Mouse (Mus musculus): ENCODE measurements around the gene Abcc10. TPM values are rescaled to one million over a fixed set of nuclear protein-coding genes. Genes with fewer than 3 reads are reported as not detected.

The Abcc10 gene
- polyA plus RNA-seq, 1 experiment from 2014 or later, result 7.5 TPM

- Histone ChIP-seq H3K36me3 (peaks cover 13% of the 10 kb centered on the region), H3K4me2 (replicated peaks) (no peak overlapping the region), H3K9me3 (no peaks in the 10 kb centered on the region), H3K27me3 (no peaks in the 10 kb centered on the region), H3K4me1 (no peaks in the 10 kb centered on the region), H3K4me3 (no peak overlapping the region), H3K9ac (no peak overlapping the region), H3K27ac (no peak overlapping the region)
- 83% methylated on average over 10 of the region's 10 CpGs for WGBS
- no peak for ATAC-seq (ENCODE audit: low FRiP score, low read depth)
Observed at GRCm38 (mm10) chr17:46310515-46310914, 17.6 kb downstream of the Abcc10 start.

GRCm38 (mm10) chr17:46309835-46310234 is 18.3 kb downstream of the Abcc10 start:
- Histone ChIP-seq H3K27me3 (no peaks in the 10 kb centered on the region), H3K4me3 (no peak overlapping the region), H3K27ac (no peak overlapping the region), H3K9ac (no peak overlapping the region), H3K9me3 (no peaks in the 10 kb centered on the region), H3K36me3 (peaks cover 20% of the 10 kb centered on the region), H3K4me2 (replicated peaks) (no peak overlapping the region), H3K4me1 (no peaks in the 10 kb centered on the region)
- 77% methylated on average over 12 of the region's 12 CpGs for WGBS
- no peak for ATAC-seq (ENCODE audit: low FRiP score, low read depth)

GRCm38 (mm10) chr17:46306956-46307355 is 21.2 kb downstream of the Abcc10 start:
- 90% methylated on average over 15 of the region's 15 CpGs for WGBS
- no peak overlapping the region for H3K9ac ChIP-seq
- peaks cover 35% of the 10 kb centered on the region for H3K36me3 ChIP-seq
- H3K4me3 ChIP-seq, result no peak overlapping the region
- H3K9me3 ChIP-seq, result no peaks in the 10 kb centered on the region
- no peak for ATAC-seq (ENCODE audit: low FRiP score, low read depth)
- H3K27me3 ChIP-seq, result no peaks in the 10 kb centered on the region
- H3K27ac ChIP-seq, result no peak overlapping the region
- no peaks in the 10 kb centered on the region for H3K4me1 ChIP-seq
- no peak overlapping the region for H3K4me2 ChIP-seq (replicated peaks)

GRCm38 (mm10) chr17:46304184-46304583 is 24.0 kb downstream of the Abcc10 start:
- peaks cover 32% of the 10 kb centered on the region for H3K36me3 ChIP-seq
- H3K9me3 ChIP-seq, result no peaks in the 10 kb centered on the region
- H3K27me3 ChIP-seq, result peaks cover 17% of the 10 kb centered on the region
- H3K9ac ChIP-seq, result no peak overlapping the region
- no peak overlapping the region for H3K4me3 ChIP-seq
- 85% methylated on average over 9 of the region's 9 CpGs for WGBS
- no peak for ATAC-seq (ENCODE audit: low FRiP score, low read depth)
- H3K4me1 ChIP-seq, result no peaks in the 10 kb centered on the region
- no peak overlapping the region for H3K27ac ChIP-seq
- no peak overlapping the region for H3K4me2 ChIP-seq (replicated peaks)

GRCm38 (mm10) chr17:46301892-46302291 is 26.3 kb downstream of the Abcc10 start:
- H3K4me3 ChIP-seq, result no peak overlapping the region
- H3K36me3 ChIP-seq, result peaks cover 30% of the 10 kb centered on the region
- no peaks in the 10 kb centered on the region for H3K9me3 ChIP-seq
- no peak overlapping the region for H3K9ac ChIP-seq
- no peak for ATAC-seq (ENCODE audit: low FRiP score, low read depth)
- H3K27me3 ChIP-seq, result peaks cover 40% of the 10 kb centered on the region
- no peak overlapping the region for H3K27ac ChIP-seq
- WGBS, result 69% methylated on average over 12 of the region's 12 CpGs
- H3K4me1 ChIP-seq, result peaks cover 16% of the 10 kb centered on the region
- H3K4me2 ChIP-seq (replicated peaks), result no peak overlapping the region

GRCm38 (mm10) chr17:46298220-46298913 is 29.8 kb downstream of the Abcc10 start:
- under 1% methylated on average over 48 of the region's 48 CpGs for WGBS
- peak overlapping the region; percentile 100 for H3K4me2 ChIP-seq (replicated peaks)
- peaks cover 69% of the 10 kb centered on the region for H3K27me3 ChIP-seq
- peak overlapping the region; percentile 66 for H3K4me3 ChIP-seq
- ATAC-seq (ENCODE audit: low FRiP score, low read depth), result peak; percentile 79
- peaks cover 3% of the 10 kb centered on the region; the same call in 1 of the 2 replicates for H3K36me3 ChIP-seq
- H3K9me3 ChIP-seq, result no peaks in the 10 kb centered on the region
- H3K9ac ChIP-seq, result peak overlapping the region; percentile 76
- peaks cover 17% of the 10 kb centered on the region for H3K4me1 ChIP-seq
- H3K27ac ChIP-seq, result no peak overlapping the region

GRCm38 (mm10) chr17:46297364-46298219 is 30.6 kb downstream of the Abcc10 start, which contains the start of gene Dlk2:
Gene Dlk2, plus strand, starts transcription at chr17:46297421.
- peak; percentile 34; the same call in 1 of the 2 replicates for ATAC-seq (ENCODE audit: low FRiP score, low read depth)
- WGBS, result under 1% methylated on average over 70 of the region's 86 CpGs
- Histone ChIP-seq H3K9ac (peak within 1 kb of the TSS; percentile 76), H3K4me2 (replicated peaks) (peak within 1 kb of the TSS; percentile 100), H3K4me3 (peak within 1 kb of the TSS; percentile 66), H3K4me1 (peaks cover 17% of the 10 kb centered on the region), H3K27ac (no peak within 1 kb of the TSS), H3K36me3 (no peaks in the 10 kb centered on the region; the same call in 1 of the 2 replicates), H3K27me3 (peaks cover 75% of the 10 kb centered on the region), H3K9me3 (no peaks in the 10 kb centered on the region)

GRCm38 (mm10) chr17:46297028-46297363 is 31.2 kb downstream of the Abcc10 start:
- peaks cover 17% of the 10 kb centered on the region for H3K4me1 ChIP-seq
- H3K27ac ChIP-seq, result no peak overlapping the region
- H3K4me2 ChIP-seq (replicated peaks), result peak overlapping the region; percentile 100
- peak overlapping the region; percentile 76; the same call in 1 of the 2 replicates for H3K9ac ChIP-seq
- no peaks in the 10 kb centered on the region for H3K36me3 ChIP-seq
- H3K27me3 ChIP-seq, result peaks cover 75% of the 10 kb centered on the region
- H3K9me3 ChIP-seq, result no peaks in the 10 kb centered on the region
- WGBS, result 12% methylated on average over 6 of the region's 6 CpGs
- peak overlapping the region; percentile 66 for H3K4me3 ChIP-seq
- no peak for ATAC-seq (ENCODE audit: low FRiP score, low read depth)

GRCm38 (mm10) chr17:46296601-46297000 is 31.6 kb downstream of the Abcc10 start:
- Histone ChIP-seq H3K4me1 (peaks cover 17% of the 10 kb centered on the region), H3K4me3 (peak overlapping the region; percentile 66), H3K4me2 (replicated peaks) (peak overlapping the region; percentile 100), H3K27ac (no peak overlapping the region), H3K27me3 (peaks cover 74% of the 10 kb centered on the region), H3K9ac (no peak overlapping the region), H3K36me3 (no peaks in the 10 kb centered on the region), H3K9me3 (no peaks in the 10 kb centered on the region)
- ATAC-seq (ENCODE audit: low FRiP score, low read depth), result no peak
- WGBS, result 35% methylated on average over 6 of the region's 6 CpGs

- Histone ChIP-seq H3K9me3 (no peaks in the 10 kb centered on the region), H3K4me2 (replicated peaks) (peak overlapping the region; percentile 21; the same call in 1 of the 2 replicates), H3K4me1 (peaks cover 18% of the 10 kb centered on the region), H3K27me3 (no peaks in the 10 kb centered on the region; the same call in 1 of the 2 replicates), H3K27ac (peak overlapping the region; percentile 63; the same call in 1 of the 2 replicates), H3K4me3 (no peak overlapping the region), H3K36me3 (no peaks in the 10 kb centered on the region), H3K9ac (no peak overlapping the region)
- peak; percentile 35; the same call in 1 of the 2 replicates for ATAC-seq (ENCODE audit: low FRiP score, low read depth)
- 73% methylated on average over 10 of the region's 11 CpGs for WGBS
Observed at GRCm38 (mm10) chr17:46287678-46288095, 40.5 kb downstream of the Abcc10 start.

GRCm38 (mm10) chr17:46285407-46285806 is 42.7 kb downstream of the Abcc10 start:
- H3K9ac ChIP-seq, result no peak overlapping the region
- no peak for ATAC-seq (ENCODE audit: low FRiP score, low read depth)

GRCm38 (mm10) chr17:46284653-46285052 is 43.5 kb downstream of the Abcc10 start:
- no peak overlapping the region for H3K27ac ChIP-seq
- no peaks in the 10 kb centered on the region for H3K9me3 ChIP-seq
- no peak overlapping the region for H3K9ac ChIP-seq
- peaks cover 14% of the 10 kb centered on the region for H3K36me3 ChIP-seq
- no peak overlapping the region for H3K4me3 ChIP-seq
- no peaks in the 10 kb centered on the region for H3K27me3 ChIP-seq
- no peak overlapping the region for H3K4me2 ChIP-seq (replicated peaks)
- H3K4me1 ChIP-seq, result peaks cover 36% of the 10 kb centered on the region
- no peak for ATAC-seq (ENCODE audit: low FRiP score, low read depth)
- WGBS, result 47% methylated on average over 7 of the region's 7 CpGs

More at GRCm38 (mm10) chr17:46285407-46285806, 42.7 kb downstream of the Abcc10 start:
- H3K27ac ChIP-seq, result no peak overlapping the region
- H3K36me3 ChIP-seq, result peaks cover 7% of the 10 kb centered on the region
- no peaks in the 10 kb centered on the region for H3K9me3 ChIP-seq
- H3K27me3 ChIP-seq, result no peaks in the 10 kb centered on the region; the same call in 1 of the 2 replicates
- H3K4me3 ChIP-seq, result no peak overlapping the region
- no peak overlapping the region for H3K4me2 ChIP-seq (replicated peaks)
- WGBS, result 66% methylated on average over 6 of the region's 6 CpGs
- peaks cover 36% of the 10 kb centered on the region for H3K4me1 ChIP-seq
